In the genomic region with DNA sequence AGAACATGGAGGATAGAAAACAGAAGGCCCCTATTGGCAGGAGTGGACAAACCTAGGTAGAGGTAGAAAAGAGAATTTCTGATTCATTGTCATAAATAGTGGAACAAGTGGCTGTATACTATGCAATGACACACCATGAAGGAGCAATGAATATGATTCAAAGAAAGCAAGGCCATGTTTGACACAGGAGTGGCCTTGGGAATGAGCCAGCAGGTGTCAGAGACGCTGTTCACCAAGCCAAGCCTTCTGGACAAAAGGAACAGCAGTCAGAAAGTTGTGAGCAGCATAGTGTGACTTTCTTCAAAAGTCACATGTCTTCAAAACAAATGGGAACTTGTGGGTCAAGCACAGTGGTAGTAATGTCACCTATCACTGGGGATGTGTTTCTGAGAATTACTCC, we compare ENCODE assay signal across 15 mouse cellular contexts.
DNase-seq lines count a peak whose midpoint lies in the region; ATAC-seq lines count a peak whose summit lies in the region.
"Had no signal": no experiment of that assay in that cellular context is flagged by ENCODE, and none has a peak within 500 bp of the region (broad histone marks: within the 10 kb centered on the region; RNA-seq: fewer than 3 reads in every experiment).

No protein-coding gene starts in this region.

- peak; percentile 30 for DNase-seq in adrenal gland, postnatal 10 days
- no peak for DNase-seq in adrenal gland, adult 8-10 months
- DNase-seq in heart, adult 11 months: peak; percentile 16
- DNase-seq in heart, postnatal 14 days: no peak
- peak; percentile 32 to 44 for DNase-seq in adrenal gland, postnatal 36 days
- DNase-seq: cerebellum, adult 11 months; cerebellum, adult 18-20 months; cerebellum, adult 8-10 months; cerebellum, adult 9-11 months; cerebellum, postnatal 14 days; cerebellum, postnatal 36 days; embryo, embryonic 11 days had no signal

- intact Hi-C loops in heart, postnatal 14 days (cut with DNase I): no loop called here

- ATAC-seq in megakaryocyte progenitor cell, adult 5-6 weeks (replicated peaks; ENCODE audit: poor library complexity): no peak
- ATAC-seq: forebrain, embryonic 14.5 days; forebrain, embryonic 16.5 days had no signal

Comparison
In these comparisons a context has a peak if more than half of its experiments do, and no peak if none do; other contexts are left out.
1. DNase-seq: peak in adrenal gland, postnatal 10 days (single experiment), heart, adult 11 months (single experiment) and adrenal gland, postnatal 36 days (2 of 2); none in adrenal gland, adult 8-10 months (single experiment) and heart, postnatal 14 days (0 of 2).